Mouse (Mus musculus): ENCODE results near the gene Fras1.

DNA sequence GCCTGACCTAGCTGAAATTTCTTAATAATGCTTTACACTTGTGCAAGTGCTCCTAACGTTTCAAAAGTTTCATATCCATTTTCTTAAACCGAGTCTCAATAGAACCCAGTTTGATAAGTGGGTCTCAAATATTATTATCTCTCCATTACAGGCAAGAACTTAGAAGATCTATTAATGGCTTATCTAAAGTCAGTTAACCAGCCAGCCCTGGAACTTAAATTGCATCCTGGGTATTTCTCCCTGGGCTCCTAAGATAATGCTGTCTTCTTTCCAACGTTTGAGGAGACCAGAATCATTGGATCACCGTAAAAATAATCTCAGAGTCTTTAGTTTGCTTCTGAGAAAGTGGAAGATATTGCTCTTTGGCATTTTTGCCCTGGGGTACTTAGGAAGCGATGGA is 8.2 kb upstream of the Fras1 start:
- no peak for TF ChIP-seq TAL1 (conservative IDR thresholded peaks at IDR 0.05; ENCODE audit: low read depth, low read length)
- no peak for TF ChIP-seq CTCF (IDR thresholded peaks at IDR 0.05; ENCODE audit: low read depth, low read length)
- no peak for TF ChIP-seq GATA1 (IDR thresholded peaks at IDR 0.05; ENCODE audit: borderline replicate concordance, low read length)
- TF ChIP-seq POLR2AphosphoS5 (IDR thresholded peaks at IDR 0.05; ENCODE audit: insufficient replicate concordance, low read depth, low read length) = no peak

All from G1E (cell line).